Mouse (Mus musculus): ENCODE data around the gene Atoh7. TPM values are rescaled to one million over a fixed set of nuclear protein-coding genes. Genes with fewer than 3 reads are reported as not detected.

Atoh7 gene
- total RNA-seq, 2 experiments from 2014 or later, result not detected

Other genes with a start within 250 kb of the Atoh7 start
- 5.0 and 6.1 TPM in 2 replicates for gene Tet1, start 190.7 kb upstream of the Atoh7 start, total RNA-seq (2015)
- 0.95 and 1.7 TPM in 2 replicates for gene Tet1, start 190.7 kb upstream of the Atoh7 start, total RNA-seq (2017)
- gene Slc25a16, start 179.0 kb upstream of the Atoh7 start, total RNA-seq (2015), result 21.9 and 23.4 TPM in 2 replicates
- gene Slc25a16, start 179.0 kb upstream of the Atoh7 start, total RNA-seq (2017), result 20.9 and 21.0 TPM in 2 replicates
- 108 and 109 TPM in 2 replicates for gene Dna2, start 152.6 kb upstream of the Atoh7 start, total RNA-seq (2015)
- gene Dna2, start 152.6 kb upstream of the Atoh7 start, total RNA-seq (2017), result 113 and 121 TPM in 2 replicates
- 6.6 and 7.0 TPM in 2 replicates for gene Rufy2, start 119.4 kb upstream of the Atoh7 start, total RNA-seq (2015)
- gene Rufy2, start 119.4 kb upstream of the Atoh7 start, total RNA-seq (2017), result 4.8 and 5.5 TPM in 2 replicates
- gene Hnrnph3, start 75.4 kb upstream of the Atoh7 start, total RNA-seq (2015), result 23.4 and 28.8 TPM in 2 replicates
- gene Hnrnph3, start 75.4 kb upstream of the Atoh7 start, total RNA-seq (2017), result 31.2 and 34.4 TPM in 2 replicates
- gene Pbld2, start 75.3 kb upstream of the Atoh7 start, total RNA-seq (2015), result not detected in 2 replicates
- not detected in 2 replicates for gene Pbld2, start 75.3 kb upstream of the Atoh7 start, total RNA-seq (2017)
- gene Pbld1, start 39.5 kb upstream of the Atoh7 start, total RNA-seq (2015), result 3.8 and 5.2 TPM in 2 replicates
- gene Pbld1, start 39.5 kb upstream of the Atoh7 start, total RNA-seq (2017), result 1.7 and 2.0 TPM in 2 replicates
- not detected in 2 replicates for gene Mypn, start 104.3 kb downstream of the Atoh7 start, total RNA-seq (2015)
- gene Mypn, start 104.3 kb downstream of the Atoh7 start, total RNA-seq (2017), result not detected in 2 replicates
- 182 and 199 TPM in 2 replicates for gene Herc4, start 144.2 kb downstream of the Atoh7 start, total RNA-seq (2015)
- gene Herc4, start 144.2 kb downstream of the Atoh7 start, total RNA-seq (2017), result 133 and 144 TPM in 2 replicates